Mouse (Mus musculus) gastrocnemius, adult 8-10 months (tissue): ENCODE results near the gene Rap1b. TPM values are rescaled to one million over a fixed set of nuclear protein-coding genes. Genes with fewer than 3 reads are reported as not detected.

Experiments
- DNase-seq, 2 experiments: peaks; one replicate each; pipeline ENCODE4 v3.0.0; 2022; ENCODE audit warnings: low spot score in 2 of 2
- total RNA-seq, 4 experiments: library from RNA; stranded (reverse); gene quantifications; 2 replicates each; pipeline ENCODE4 v1.2.4; 2022

The Rap1b gene
- total RNA-seq, 4 experiments from 2014 or later = 16.5 to 23.0 (median 19.6) TPM

- DNase-seq = no peak
Measured at GRCm38 (mm10) chr10:117773106-117773720, 72.6 kb downstream of the Rap1b start.

GRCm38 (mm10) chr10:117772364-117773105 lies 73.3 kb downstream of the Rap1b start:
- no peak for DNase-seq

- no peak for DNase-seq
Measured at GRCm38 (mm10) chr10:117771131-117771510, 74.7 kb downstream of the Rap1b start.

GRCm38 (mm10) chr10:117770286-117771130 lies 75.3 kb downstream of the Rap1b start:
- no peak for DNase-seq

- DNase-seq = no peak
Measured at GRCm38 (mm10) chr10:117769541-117770285, 76.1 kb downstream of the Rap1b start.

GRCm38 (mm10) chr10:117768141-117768440 lies 77.7 kb downstream of the Rap1b start:
- DNase-seq = no peak

GRCm38 (mm10) chr10:117767286-117768140 lies 78.3 kb downstream of the Rap1b start:
- no peak for DNase-seq

GRCm38 (mm10) chr10:117766896-117767160 lies 79.0 kb downstream of the Rap1b start:
- DNase-seq = no peak

GRCm38 (mm10) chr10:117766111-117766895 lies 79.5 kb downstream of the Rap1b start:
- DNase-seq = no peak

GRCm38 (mm10) chr10:117765116-117765894 lies 80.5 kb downstream of the Rap1b start:
- DNase-seq = no peak

- DNase-seq = no peak
Measured at GRCm38 (mm10) chr10:117764598-117764997, 81.2 kb downstream of the Rap1b start.

Other genes with a start within 250 kb of the Rap1b start
- gene Cpm, start 216.5 kb downstream of the Rap1b start, total RNA-seq = 1 to 10 TPM; 1.3 to 2.2 (median 1.5) TPM
- gene Mdm2, start 135.3 kb downstream of the Rap1b start, total RNA-seq = 10 to 100 TPM; 44.3 to 55.1 (median 51.2) TPM
- 1 to 10 TPM; 4.1 to 4.7 (median 4.4) TPM for gene Slc35e3, start 99.7 kb downstream of the Rap1b start, total RNA-seq
- gene Nup107, start 53.3 kb downstream of the Rap1b start, total RNA-seq = 1 to 10 TPM; 3.8 to 6.4 (median 5.6) TPM